Mouse (Mus musculus) heart, postnatal 36 days (tissue): ENCODE results near the gene E030018B13Rik. TPM values are rescaled to one million over a fixed set of nuclear protein-coding genes. Genes with fewer than 3 reads are reported as not detected.

Experiments
- DNase-seq, 2 experiments: peaks; one replicate each; pipeline ENCODE4 v3.0.0; 2021 to 2022
- intact Hi-C: fragments of 180-260 bp; cut with DNase I; formaldehyde crosslinking; loops from one replicate; pipeline ENCODE4 v1.15.1; 2025
- total RNA-seq, 2 experiments: library from RNA; stranded (reverse); gene quantifications; 2 replicates each; pipeline ENCODE4 v1.2.3; 2021

E030018B13Rik gene
- not detected for total RNA-seq

GRCm38 (mm10) chr7:63916268-63916907, at the start of gene E030018B13Rik:
Gene E030018B13Rik, plus strand, starts transcription at chr7:63916857.
- DNase-seq: no peak
- intact Hi-C loops: no loop called here

- no peak for DNase-seq
- intact Hi-C loops: no loop called here
Observed at GRCm38 (mm10) chr7:63868356-63868918, 48.2 kb upstream of the E030018B13Rik start.

- no peak for DNase-seq
- intact Hi-C loops: no loop called here
Observed at GRCm38 (mm10) chr7:63871698-63872097, 45.0 kb upstream of the E030018B13Rik start.

- intact Hi-C loops: no loop called here
- DNase-seq: peak in 1 of 2 experiments; percentile 42
Observed at GRCm38 (mm10) chr7:63873880-63874279, 42.8 kb upstream of the E030018B13Rik start.

- DNase-seq: no peak
- intact Hi-C loops: no loop called here
Observed at GRCm38 (mm10) chr7:63875686-63876085, 41.0 kb upstream of the E030018B13Rik start.

- DNase-seq: no peak
- intact Hi-C loops: no loop called here
Observed at GRCm38 (mm10) chr7:63876640-63877039, 40.0 kb upstream of the E030018B13Rik start.

GRCm38 (mm10) chr7:63877610-63878009, 39.0 kb upstream of the E030018B13Rik start:
- DNase-seq: no peak
- intact Hi-C loops: no loop called here

- DNase-seq: no peak
- intact Hi-C loops: no loop called here
Observed at GRCm38 (mm10) chr7:63879583-63879982, 37.1 kb upstream of the E030018B13Rik start.

GRCm38 (mm10) chr7:63882739-63883138, 33.9 kb upstream of the E030018B13Rik start:
- intact Hi-C loops: loop anchor here (1.0 kb wide), 1 partner anchor 55 kb away; no protein-coding TSS in a partner anchor
- DNase-seq: no peak

- intact Hi-C loops: loop anchor here (2.0 kb wide), 1 partner anchor 28 kb away; no protein-coding TSS in a partner anchor
- DNase-seq: no peak
Observed at GRCm38 (mm10) chr7:63885025-63885424, 31.6 kb upstream of the E030018B13Rik start.

GRCm38 (mm10) chr7:63887034-63887551, 29.6 kb upstream of the E030018B13Rik start:
- peak in 1 of 2 experiments; percentile 58 for DNase-seq
- intact Hi-C loops: no loop called here

- DNase-seq: no peak
Observed at GRCm38 (mm10) chr7:63887602-63888123, 29.0 kb upstream of the E030018B13Rik start.

GRCm38 (mm10) chr7:63888674-63889073, 28.0 kb upstream of the E030018B13Rik start:
- no peak for DNase-seq
- intact Hi-C loops: no loop called here

More at GRCm38 (mm10) chr7:63887602-63888123, 29.0 kb upstream of the E030018B13Rik start:
- intact Hi-C loops: no loop called here

GRCm38 (mm10) chr7:63889116-63889975, 27.3 kb upstream of the E030018B13Rik start:
- intact Hi-C loops: no loop called here
- no peak for DNase-seq

GRCm38 (mm10) chr7:63891488-63892075, 25.1 kb upstream of the E030018B13Rik start:
- intact Hi-C loops: no loop called here
- DNase-seq: no peak

- intact Hi-C loops: no loop called here
- no peak for DNase-seq
Observed at GRCm38 (mm10) chr7:63893201-63893600, 23.5 kb upstream of the E030018B13Rik start.

GRCm38 (mm10) chr7:63893729-63894128, 22.9 kb upstream of the E030018B13Rik start:
- DNase-seq: no peak
- intact Hi-C loops: no loop called here

GRCm38 (mm10) chr7:63894662-63895061, 22.0 kb upstream of the E030018B13Rik start:
- intact Hi-C loops: no loop called here
- no peak for DNase-seq

- peak in 1 of 2 experiments; percentile 44 for DNase-seq
- intact Hi-C loops: no loop called here
Observed at GRCm38 (mm10) chr7:63895223-63895622, 21.4 kb upstream of the E030018B13Rik start.

- intact Hi-C loops: loop anchor here (2.0 kb wide), 2 partner anchors 38 to 40 kb away; no protein-coding TSS in a partner anchor
- DNase-seq: peak in 1 of 2 experiments; percentile 43
Observed at GRCm38 (mm10) chr7:63896276-63896967, 20.2 kb upstream of the E030018B13Rik start.
